Mouse (Mus musculus) myocyte (in vitro differentiated cells): ENCODE results near the gene Scn1a. TPM values are rescaled to one million over a fixed set of nuclear protein-coding genes. Genes with fewer than 3 reads are reported as not detected.

Experiments used
- H3K27me3 ChIP-seq: one replicate; pipeline ENCODE4 v1.6.1; 2011; ENCODE audit not compliant: control insufficient read depth, insufficient read depth, insufficient read length
- H3K36me3 ChIP-seq: one replicate; pipeline ENCODE4 v1.6.1; 2011; ENCODE audit not compliant: control insufficient read depth, insufficient read depth
- H3K4me2 ChIP-seq: one replicate; pipeline ENCODE4 v1.6.1; 2011; ENCODE audit warnings: low read depth, control low read depth
- H3K4me3 ChIP-seq: one replicate; pipeline ENCODE4 v1.5.1; 2011; ENCODE audit warnings: mild to moderate bottlenecking, control low read depth, moderate library complexity
- H3K79me2 ChIP-seq: one replicate; pipeline ENCODE4 v1.6.1; 2011; ENCODE audit not compliant: control insufficient read depth, insufficient read depth
- H3ac ChIP-seq: one replicate; pipeline ENCODE4 v1.6.1; 2011; ENCODE audit not compliant: control insufficient read depth, insufficient read length
- CEBPB ChIP-seq: IDR thresholded peaks from 2 replicates; pipeline ENCODE4 v1.6.1; 2011; ENCODE audit warnings: mild to moderate bottlenecking, moderate library complexity; ENCODE audit not compliant: poor library complexity, insufficient read depth, severe bottlenecking
- E2F4 ChIP-seq: IDR thresholded peaks from one replicate; pipeline ENCODE4 v1.6.1; 2011; ENCODE audit warnings: mild to moderate bottlenecking, control low read depth, moderate library complexity; ENCODE audit not compliant: insufficient read depth
- MAX ChIP-seq: IDR thresholded peaks from one replicate; pipeline ENCODE4 v1.6.1; 2011; ENCODE audit warnings: low read depth, mild to moderate bottlenecking, control low read depth
- MYOD1 ChIP-seq, 3 experiments: IDR thresholded peaks; one replicate each; pipeline ENCODE4 v1.6.1; 2011; ENCODE audit warnings: control low read depth in 2 of 3, low read depth in 2 of 3, mild to moderate bottlenecking in 2 of 3, moderate library complexity in 1 of 3; ENCODE audit not compliant: insufficient read length in 2 of 3, control insufficient read depth in 1 of 3
- MYOG ChIP-seq, 3 experiments: IDR thresholded peaks; one replicate each; pipeline ENCODE4 v1.6.1; 2011; ENCODE audit warnings: control low read depth in 2 of 3, low read depth in 2 of 3, mild to moderate bottlenecking in 2 of 3; ENCODE audit not compliant: insufficient read length in 2 of 3, control insufficient read depth in 1 of 3, insufficient read depth in 1 of 3
- POLR2A ChIP-seq: IDR thresholded peaks from one replicate; pipeline ENCODE4 v1.6.1; 2011; ENCODE audit warnings: low read depth, mild to moderate bottlenecking, control low read depth, moderate library complexity; ENCODE audit not compliant: insufficient read length
- POLR2AphosphoS2 ChIP-seq: IDR thresholded peaks from one replicate; pipeline ENCODE4 v1.6.1; 2011; ENCODE audit warnings: low read depth, control low read depth; ENCODE audit not compliant: insufficient read length
- REST ChIP-seq: IDR thresholded peaks from one replicate; pipeline ENCODE4 v1.6.1; 2011; ENCODE audit warnings: mild to moderate bottlenecking, control low read depth, moderate library complexity; ENCODE audit not compliant: insufficient read depth, insufficient read length
- SRF ChIP-seq: IDR thresholded peaks from one replicate; pipeline ENCODE4 v1.6.1; 2011; ENCODE audit warnings: low read depth; ENCODE audit not compliant: control insufficient read depth, insufficient read length
- TCF12 ChIP-seq: IDR thresholded peaks from one replicate; pipeline ENCODE4 v1.6.1; 2011; ENCODE audit warnings: mild to moderate bottlenecking, control low read depth; ENCODE audit not compliant: poor library complexity, insufficient read depth, severe bottlenecking
- TCF3 ChIP-seq: IDR thresholded peaks from one replicate; pipeline ENCODE4 v1.6.1; 2011; ENCODE audit warnings: low read depth, control low read depth; ENCODE audit not compliant: insufficient read length
- USF1 ChIP-seq: IDR thresholded peaks from one replicate; pipeline ENCODE4 v1.6.1; 2011; ENCODE audit warnings: low read depth, mild to moderate bottlenecking, control low read depth, moderate library complexity
- polyA plus RNA-seq: library from polyadenylated mRNA; unstranded; fragments of >200 nt; fragmentation: generic; extraction: Trizol; gene quantifications from one replicate; pipeline ENCODE4 v1.2.1, GENCODE M21; 2012; ENCODE audit warnings: missing spikeins

The Scn1a gene
- polyA plus RNA-seq, 1 experiment, result not detected

- TF ChIP-seq MAX (no peak), CEBPB (no peak), MYOG (IDR thresholded peaks at IDR 0.05; ENCODE audit: control insufficient read depth in 1 of 3, insufficient read depth in 1 of 3, insufficient read length in 2 of 3, low read depth in 2 of 3) (no peak), E2F4 (no peak), TCF3 (no peak), POLR2AphosphoS2 (no peak), POLR2A (no peak), MYOD1 (IDR thresholded peaks at IDR 0.05; ENCODE audit: control insufficient read depth in 1 of 3, insufficient read length in 2 of 3, low read depth in 2 of 3) (no peak), TCF12 (no peak), REST (no peak), USF1 (no peak)
- Histone ChIP-seq H3ac (no peak overlapping the region), H3K79me2 (no peaks in the 10 kb centered on the region), H3K4me2 (no peak overlapping the region), H3K4me3 (no peak overlapping the region), H3K36me3 (no peaks in the 10 kb centered on the region), H3K27me3 (no peaks in the 10 kb centered on the region)
Observed at GRCm38 (mm10) chr2:66346622-66347021, 94.0 kb downstream of the Scn1a start.

- Histone ChIP-seq H3K36me3 (no peaks in the 10 kb centered on the region), H3K27me3 (no peaks in the 10 kb centered on the region), H3K4me3 (no peak overlapping the region), H3ac (no peak overlapping the region), H3K79me2 (no peaks in the 10 kb centered on the region), H3K4me2 (no peak overlapping the region)
- TF ChIP-seq USF1 (no peak), MYOD1 (IDR thresholded peaks at IDR 0.05; ENCODE audit: control insufficient read depth in 1 of 3, insufficient read length in 2 of 3, low read depth in 2 of 3) (no peak)
Observed at GRCm38 (mm10) chr2:66346181-66346580, 94.5 kb downstream of the Scn1a start.

DNA sequence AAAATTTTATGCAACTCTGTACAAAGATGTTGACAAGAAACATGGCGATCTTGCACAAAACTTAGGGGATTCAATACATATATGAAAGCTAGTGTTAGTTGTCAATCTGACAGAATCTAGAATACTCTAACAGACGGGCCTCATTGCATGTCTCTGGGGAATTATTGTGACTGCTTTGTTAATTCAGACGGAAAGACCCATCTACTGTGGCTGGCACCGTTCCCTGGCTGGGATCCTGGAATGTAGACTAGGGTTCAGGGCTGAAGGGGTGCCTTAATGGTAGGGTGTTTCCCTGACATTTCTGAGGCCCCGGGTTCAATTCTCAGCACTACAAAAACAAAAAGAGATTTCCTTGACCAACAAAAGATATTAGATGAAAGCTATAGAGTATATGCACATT, 103.2 kb downstream of the Scn1a start:
- Histone ChIP-seq H3K79me2 (no peaks in the 10 kb centered on the region), H3K4me2 (no peak overlapping the region), H3ac (no peak overlapping the region), H3K27me3 (no peaks in the 10 kb centered on the region), H3K4me3 (no peak overlapping the region), H3K36me3 (no peaks in the 10 kb centered on the region)
- TF ChIP-seq USF1, result no peak
- TF ChIP-seq REST, result no peak
- TF ChIP-seq TCF3, result no peak
- no peak for TF ChIP-seq E2F4
- no peak for TF ChIP-seq POLR2AphosphoS2
- no peak for TF ChIP-seq SRF
- TF ChIP-seq MAX, result no peak
- TF ChIP-seq POLR2A, result no peak

DNA sequence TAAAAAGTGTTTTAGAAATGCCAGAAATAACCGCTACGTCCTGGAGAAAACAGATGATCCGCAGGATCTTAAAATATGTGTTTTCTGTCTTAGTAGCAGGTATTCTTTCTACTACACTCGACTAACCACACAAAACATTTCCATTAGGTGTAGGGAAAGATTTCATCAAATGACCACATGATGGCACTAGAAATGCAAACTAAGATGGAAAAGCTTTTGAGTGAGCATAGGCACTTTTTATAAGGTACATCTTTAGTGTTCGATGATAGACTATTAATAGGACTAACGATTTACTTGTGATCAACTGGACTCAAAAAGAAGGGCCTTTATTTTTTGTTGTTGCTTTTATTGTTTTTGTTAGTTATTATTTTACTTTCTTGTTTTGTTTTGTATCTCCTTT, 104.2 kb downstream of the Scn1a start:
- Histone ChIP-seq H3K4me2 (no peak overlapping the region), H3K79me2 (no peaks in the 10 kb centered on the region), H3K27me3 (no peaks in the 10 kb centered on the region), H3K4me3 (no peak overlapping the region), H3K36me3 (no peaks in the 10 kb centered on the region), H3ac (no peak overlapping the region)
- no peak for TF ChIP-seq MYOG (IDR thresholded peaks at IDR 0.05; ENCODE audit: control insufficient read depth in 1 of 3, insufficient read depth in 1 of 3, insufficient read length in 2 of 3, low read depth in 2 of 3)
- TF ChIP-seq REST, result no peak
- no peak for TF ChIP-seq POLR2A
- TF ChIP-seq E2F4, result no peak
- TF ChIP-seq CEBPB, result no peak
- TF ChIP-seq MAX, result no peak
- TF ChIP-seq MYOD1 (IDR thresholded peaks at IDR 0.05; ENCODE audit: control insufficient read depth in 1 of 3, insufficient read length in 2 of 3, low read depth in 2 of 3), result no peak
- no peak for TF ChIP-seq TCF3
- TF ChIP-seq USF1, result no peak
- TF ChIP-seq TCF12, result no peak

DNA sequence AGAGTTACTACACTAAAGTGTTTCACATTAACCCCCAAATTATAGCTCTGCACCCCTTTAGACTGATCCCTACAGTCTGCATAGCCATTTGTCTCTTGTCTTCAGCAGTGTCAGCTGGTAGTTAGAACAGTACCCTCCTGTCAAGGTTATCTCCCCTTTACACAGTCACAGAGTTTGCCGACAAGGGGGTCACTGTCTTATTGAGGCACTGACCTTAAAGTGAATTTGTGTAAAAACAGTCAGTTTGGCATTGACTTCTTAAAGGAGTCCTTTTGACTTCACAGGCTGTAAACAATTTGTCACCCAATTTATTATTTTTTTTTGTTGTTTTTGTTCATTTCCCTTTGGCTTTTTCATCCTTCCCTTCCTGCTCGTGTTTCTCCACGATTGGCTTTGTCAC, 168.1 kb downstream of the Scn1a start:
- no peak for TF ChIP-seq TCF3
- no peak for TF ChIP-seq MAX
- TF ChIP-seq REST, result no peak
- no peak for TF ChIP-seq MYOG (IDR thresholded peaks at IDR 0.05; ENCODE audit: control insufficient read depth in 1 of 3, insufficient read depth in 1 of 3, insufficient read length in 2 of 3, low read depth in 2 of 3)
- no peak for TF ChIP-seq USF1
- no peak for TF ChIP-seq E2F4
- TF ChIP-seq MYOD1 (IDR thresholded peaks at IDR 0.05; ENCODE audit: control insufficient read depth in 1 of 3, insufficient read length in 2 of 3, low read depth in 2 of 3), result no peak
- no peak for TF ChIP-seq SRF
- TF ChIP-seq POLR2A, result no peak
- TF ChIP-seq CEBPB, result no peak
- TF ChIP-seq TCF12, result no peak
- no peak for TF ChIP-seq POLR2AphosphoS2
- Histone ChIP-seq H3K4me3 (no peak overlapping the region), H3K79me2 (no peaks in the 10 kb centered on the region)

More for the DNA sequence above, 168.1 kb downstream of the Scn1a start:
- no peak overlapping the region for H3K4me2 ChIP-seq
- no peak overlapping the region for H3ac ChIP-seq
- H3K36me3 ChIP-seq, result no peaks in the 10 kb centered on the region
- no peaks in the 10 kb centered on the region for H3K27me3 ChIP-seq
